8 mouse cellular contexts compared by ENCODE assay signal in the genomic region with DNA sequence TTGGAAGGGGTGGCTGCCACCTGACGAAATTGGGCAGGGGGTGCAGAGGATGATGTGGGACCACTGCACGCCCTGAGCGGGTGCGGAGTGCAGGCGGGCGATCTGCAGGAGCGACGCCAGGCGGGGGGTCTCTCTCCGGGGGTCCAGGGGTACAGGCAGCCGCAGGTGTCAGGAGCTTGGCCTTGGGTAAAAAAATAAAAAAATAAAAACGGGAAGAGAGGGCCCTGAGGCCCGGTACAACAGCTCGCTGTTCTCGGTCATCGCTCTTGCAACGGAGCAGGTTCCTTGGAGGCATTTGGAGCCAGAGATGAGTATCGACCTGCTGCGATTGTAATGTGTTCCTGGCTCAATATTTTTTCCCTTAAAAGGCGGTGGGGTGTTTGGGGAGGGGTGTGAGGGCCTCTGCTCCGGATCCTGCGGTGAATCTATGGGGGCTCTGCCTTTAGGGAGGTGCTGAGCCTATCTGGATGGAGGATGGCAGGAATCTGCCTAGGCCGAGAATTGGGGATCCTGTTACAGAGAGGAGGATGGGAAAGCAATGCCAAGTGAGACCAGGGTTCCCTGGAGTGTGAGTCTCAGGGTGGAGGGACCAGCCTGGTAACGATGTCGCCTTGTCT. TPM values are rescaled to one million over a fixed set of nuclear protein-coding genes. Genes with fewer than 3 reads are reported as not detected.
DNase-seq lines count a peak whose midpoint lies in the region; ATAC-seq and TF ChIP-seq lines count a peak whose summit lies in the region.

No protein-coding gene starts in this region.

- 7% methylated on average over 25 of the region's 25 CpGs for WGBS in heart, embryonic 14.5 days
- WGBS in intestine, embryonic 14.5 days, result 4% methylated on average over 25 of the region's 25 CpGs
- WGBS in midbrain, embryonic 11.5 days, result 2% methylated on average over 25 of the region's 25 CpGs

- peak overlapping the region; percentile 62 to 63 for H3K4me3 ChIP-seq in heart, embryonic 14.5 days (ENCODE audit: control insufficient read depth in 1 of 2, insufficient read depth in 1 of 2, low read depth in 1 of 2, low read length in 2 of 2)
- H3K4me3 ChIP-seq in ES-E14 (ENCODE audit: insufficient read depth in 1 of 2, low read depth in 1 of 2, low read length in 2 of 2, poor library complexity in 1 of 2, severe bottlenecking in 1 of 2), result peak overlapping the region; percentile 68 to 80
- H3K4me3 ChIP-seq in intestine, embryonic 14.5 days (ENCODE audit: low read depth, low read length), result peak overlapping the region; percentile 51
- H3K4me3 ChIP-seq in midbrain, embryonic 11.5 days (ENCODE audit: low read depth, low read length), result peak overlapping the region; percentile 67

- ATAC-seq in heart, embryonic 14.5 days (ENCODE audit: insufficient number of reproducible peaks, insufficient read depth, low FRiP score, low read depth), result no peak
- peak; percentile 14 for ATAC-seq in intestine, embryonic 14.5 days (replicated peaks; ENCODE audit: low FRiP score, low TSS enrichment, low read depth)
- ATAC-seq in midbrain, embryonic 11.5 days (ENCODE audit: low FRiP score), result no peak

- H3K4me1 ChIP-seq in heart, embryonic 14.5 days (ENCODE audit: control insufficient read depth in 2 of 2, insufficient read depth in 2 of 2, low read length in 2 of 2), result peaks cover 2 to 10% of the 10 kb centered on the region in 2 experiments
- H3K4me1 ChIP-seq in ES-E14 (ENCODE audit: control insufficient read depth in 2 of 2, insufficient read depth in 2 of 2, low read length in 2 of 2, poor library complexity in 1 of 2), result peaks cover 0 to 3% of the 10 kb centered on the region in 2 experiments; a peak in 1 of 4 replicates
- peaks cover 15% of the 10 kb centered on the region; the same call in 1 of the 2 replicates for H3K4me1 ChIP-seq in intestine, embryonic 14.5 days (replicated peaks; ENCODE audit: control insufficient read depth, insufficient read depth, low read length)
- peaks cover 11% of the 10 kb centered on the region for H3K4me1 ChIP-seq in midbrain, embryonic 11.5 days (ENCODE audit: control insufficient read depth, insufficient read depth, low read length)

- H3K9ac ChIP-seq in heart, embryonic 14.5 days (ENCODE audit: low read length), result peak overlapping the region; percentile 62
- peak overlapping the region; percentile 56; the same call in 1 of the 2 replicates for H3K9ac ChIP-seq in ES-E14 (ENCODE audit: insufficient read depth, low read depth, low read length, poor library complexity, severe bottlenecking)
- peak overlapping the region; percentile 44 for H3K9ac ChIP-seq in intestine, embryonic 14.5 days (ENCODE audit: low read length)
- peak overlapping the region; percentile 69 for H3K9ac ChIP-seq in midbrain, embryonic 11.5 days (ENCODE audit: low read length)

- peaks cover 56% of the 10 kb centered on the region for H3K27me3 ChIP-seq in heart, embryonic 14.5 days (ENCODE audit: control insufficient read depth, insufficient read depth, low read length)
- peaks cover 12% of the 10 kb centered on the region for H3K27me3 ChIP-seq in intestine, embryonic 14.5 days (replicated peaks; ENCODE audit: control insufficient read depth, insufficient read depth, low read length)
- peaks cover 12% of the 10 kb centered on the region for H3K27me3 ChIP-seq in midbrain, embryonic 11.5 days (ENCODE audit: control insufficient read depth, insufficient read depth, low read length)

- no peak for DNase-seq in heart, postnatal 4 days
- DNase-seq in ES-E14 (ENCODE audit: low read depth, low spot score), result no peak
- peak; percentile 24 for DNase-seq in embryo, embryonic 9.5 days (ENCODE audit: extremely low spot score)
- no peak for DNase-seq in intestine, embryonic 14.5 days (ENCODE audit: low spot score)
- peak; percentile 90 for DNase-seq in midbrain, embryonic 11.5 days (ENCODE audit: low spot score, missing footprints)
- no peak for DNase-seq in urinary bladder, postnatal 36 days (ENCODE audit: low spot score in 2 of 2)
- no peak for DNase-seq in ovary, postnatal 14 days (ENCODE audit: low spot score)

- no peaks in the 10 kb centered on the region for H3K9me3 ChIP-seq in heart, embryonic 14.5 days (ENCODE audit: control insufficient read depth, low read length)
- no peaks in the 10 kb centered on the region for H3K9me3 ChIP-seq in ES-E14 (ENCODE audit: control insufficient read depth, insufficient read depth, low read depth, low read length)
- H3K9me3 ChIP-seq in intestine, embryonic 14.5 days (ENCODE audit: control insufficient read depth, low read length), result no peaks in the 10 kb centered on the region
- H3K9me3 ChIP-seq in midbrain, embryonic 11.5 days (ENCODE audit: control insufficient read depth, low read length), result no peaks in the 10 kb centered on the region

- H3K36me3 ChIP-seq in heart, embryonic 14.5 days (ENCODE audit: control insufficient read depth, insufficient read depth, low read length), result no peaks in the 10 kb centered on the region
- H3K36me3 ChIP-seq in ES-E14 (ENCODE audit: control insufficient read depth, insufficient read depth, low read length, poor library complexity, severe bottlenecking), result no peaks in the 10 kb centered on the region
- H3K36me3 ChIP-seq in intestine, embryonic 14.5 days (ENCODE audit: control insufficient read depth, insufficient read depth, low read length), result no peaks in the 10 kb centered on the region
- no peaks in the 10 kb centered on the region for H3K36me3 ChIP-seq in midbrain, embryonic 11.5 days (ENCODE audit: control insufficient read depth, insufficient read depth, low read length)

- in situ Hi-C loops in ES-E14 (cut with MboI; ENCODE audit: low sequenced_read_pairs in 2 of 2, unreplicated experiment in 2 of 2), result no loop called here

- no peak overlapping the region for H3K27ac ChIP-seq in heart, embryonic 14.5 days (replicated peaks in 1 of 2; ENCODE audit: control insufficient read depth in 1 of 2, insufficient read depth in 1 of 2, low read depth in 2 of 2, low read length in 2 of 2)
- no peak overlapping the region for H3K27ac ChIP-seq in ES-E14 (ENCODE audit: insufficient read depth, low read depth, low read length, poor library complexity, severe bottlenecking)
- H3K27ac ChIP-seq in intestine, embryonic 14.5 days (ENCODE audit: low read depth), result no peak overlapping the region
- H3K27ac ChIP-seq in midbrain, embryonic 11.5 days (ENCODE audit: low read depth, low read length), result no peak overlapping the region

- peak overlapping the region; percentile 98 for H3K4me2 ChIP-seq in heart, embryonic 14.5 days (ENCODE audit: low read length)
- peak overlapping the region; percentile 94 for H3K4me2 ChIP-seq in intestine, embryonic 14.5 days (ENCODE audit: low read length)
- H3K4me2 ChIP-seq in midbrain, embryonic 11.5 days, result peak overlapping the region; percentile 85

TF ChIP-seq in ES-E14, 5 proteins besides CTCF, POLR2A, EP300 and RAD21:
- TF ChIP-seq CHD2 (IDR thresholded peaks at IDR 0.05; ENCODE audit: low read depth, low read length), result no peak
- 0 out of 2 replicates have a peak, but pooled peaks have one; percentile 26 for TF ChIP-seq ZNF384 (IDR thresholded peaks at IDR 0.05; ENCODE audit: low read depth, low read length)

RNA-seq across cellular contexts. Expression of gene Gnaz, which starts 0.8 kb away (rescaled TPM):
- polyA plus RNA-seq in heart, embryonic 14.5 days (2014; fragmentation: Nextera tagmentation; extraction: Ambion mirVana), result 0.67 and 0.76 TPM in 2 replicates
- total RNA-seq in heart, postnatal 4 days (2021), result 1 to 10 TPM in 1 of 2 experiments, under 1 TPM in 1; 0.83 to 1.4 TPM
- total RNA-seq in ES-E14 (2012; rRNA removed), result 5.9 and 7.8 TPM in 2 replicates
- 3.9 and 4.6 TPM in 2 replicates for polyA plus RNA-seq in intestine, embryonic 14.5 days (2014; fragmentation: Nextera tagmentation; extraction: Ambion mirVana)
- 12.2 and 12.7 TPM in 2 replicates for polyA plus RNA-seq in midbrain, embryonic 11.5 days (2014; fragmentation: Nextera tagmentation; extraction: Ambion mirVana)

Comparison
In these comparisons a context has a peak if more than half of its experiments do, and no peak if none do; other contexts are left out.
1. DNase-seq: peak in embryo, embryonic 9.5 days (single experiment) and midbrain, embryonic 11.5 days (single experiment); none in heart, postnatal 4 days (single experiment), ES-E14 (single experiment), intestine, embryonic 14.5 days (single experiment), urinary bladder, postnatal 36 days (0 of 2) and ovary, postnatal 14 days (single experiment).
2. Peak in every context shown above with its lines, with median percentiles within 50 percentile points of each other: H3K4me2 ChIP-seq, H3K4me3 ChIP-seq and H3K9ac ChIP-seq.